Mouse (Mus musculus) heart, embryonic 15.5 days (tissue): ENCODE measurements around the gene Sigmar1. TPM values are rescaled to one million over a fixed set of nuclear protein-coding genes. Genes with fewer than 3 reads are reported as not detected.
A peak's percentile ranks its signal among the peaks of the same experiment; 100 is the strongest.
"Not testable (repeated sequence)": the region's sequence is repeated elsewhere in the genome, so short reads cannot be mapped to it uniquely, and the experiment has no call there.

ENCODE experiments used
- ATAC-seq: fragments of 200-750 bp; cut with Nextera tagmentation; replicated peaks from 2 replicates; pipeline ENCODE4 v1.8.0; 2017; ENCODE audit warnings: low read depth, moderate TSS enrichment; ENCODE audit not compliant: insufficient number of reproducible peaks, insufficient read depth, low FRiP score
- H3K27ac ChIP-seq: fragments of 300-500 bp; sonication (generic); 2 replicates; pipeline ENCODE4 v1.5.1; 2015; ENCODE audit warnings: mild to moderate bottlenecking, inconsistent platforms
- H3K27me3 ChIP-seq: fragments of 300-500 bp; sonication (generic); 2 replicates; pipeline ENCODE4 v1.6.1; 2015; ENCODE audit warnings: inconsistent platforms
- H3K36me3 ChIP-seq: fragments of 300-500 bp; sonication (generic); 2 replicates; pipeline ENCODE4 v1.6.1; 2015; ENCODE audit warnings: mild to moderate bottlenecking, inconsistent platforms
- H3K4me1 ChIP-seq: fragments of 300-500 bp; sonication (generic); replicated peaks from 2 replicates; pipeline ENCODE4 v1.6.1; 2015; ENCODE audit warnings: inconsistent platforms
- H3K4me2 ChIP-seq: fragments of 300-500 bp; sonication (generic); 2 replicates; pipeline ENCODE4 v1.6.1; 2015; ENCODE audit warnings: inconsistent platforms, mild to moderate bottlenecking, moderate library complexity
- H3K4me3 ChIP-seq: fragments of 300-500 bp; sonication (generic); 2 replicates; pipeline ENCODE4 v1.5.1; 2015; ENCODE audit warnings: mild to moderate bottlenecking, inconsistent platforms
- H3K9ac ChIP-seq: fragments of 300-500 bp; sonication (generic); 2 replicates; pipeline ENCODE4 v1.6.1; 2015; ENCODE audit warnings: mild to moderate bottlenecking, inconsistent platforms
- H3K9me3 ChIP-seq: fragments of 300-500 bp; sonication (generic); replicated peaks from 2 replicates; pipeline ENCODE4 v1.6.1; 2016; ENCODE audit warnings: inconsistent platforms
- WGBS: fragments of 180-500 bp; shearing (Covaris S2); methylation state at CpG from one replicate; pipeline ENCODE4 v1.1.7; 2015; ENCODE audit warnings: mixed read lengths; 5-methylcytosine and 5-hydroxymethylcytosine counted together
- polyA plus RNA-seq: library from polyadenylated mRNA; unstranded; fragments of >200 nt; fragmentation: Nextera tagmentation; extraction: Ambion mirVana; gene quantifications from 2 replicates; pipeline ENCODE4 v1.2.1, GENCODE M21; 2015

The Sigmar1 gene
- 41.7 and 60.3 TPM in 2 replicates for polyA plus RNA-seq

GRCm38 (mm10) chr4:41755338-41756305 is at the start of gene Sigmar1:
Gene Sigmar1, minus strand, starts transcription at chr4:41756157.
- Histone ChIP-seq H3K4me2 (peak within 1 kb of the TSS; percentile 82), H3K27ac (peak within 1 kb of the TSS; percentile 95), H3K36me3 (peaks cover 9% of the 10 kb centered on the region; the same call in 1 of the 2 replicates), H3K4me3 (peak within 1 kb of the TSS; percentile 78), H3K27me3 (no peaks in the 10 kb centered on the region), H3K9ac (peak within 1 kb of the TSS; percentile 81), H3K4me1 (peaks cover 36% of the 10 kb centered on the region), H3K9me3 (no peaks in the 10 kb centered on the region)
- peak; percentile 61 for ATAC-seq
- whole genome bisulfite sequencing = under 1% methylated on average over 57 of the region's 57 CpGs

GRCm38 (mm10) chr4:41783197-41783596 is 27.2 kb upstream of the Sigmar1 start:
- not testable (repeated sequence) for H3K4me2 ChIP-seq, ATAC-seq
- WGBS = 58% methylated on average over 3 of the region's 3 CpGs

DNA sequence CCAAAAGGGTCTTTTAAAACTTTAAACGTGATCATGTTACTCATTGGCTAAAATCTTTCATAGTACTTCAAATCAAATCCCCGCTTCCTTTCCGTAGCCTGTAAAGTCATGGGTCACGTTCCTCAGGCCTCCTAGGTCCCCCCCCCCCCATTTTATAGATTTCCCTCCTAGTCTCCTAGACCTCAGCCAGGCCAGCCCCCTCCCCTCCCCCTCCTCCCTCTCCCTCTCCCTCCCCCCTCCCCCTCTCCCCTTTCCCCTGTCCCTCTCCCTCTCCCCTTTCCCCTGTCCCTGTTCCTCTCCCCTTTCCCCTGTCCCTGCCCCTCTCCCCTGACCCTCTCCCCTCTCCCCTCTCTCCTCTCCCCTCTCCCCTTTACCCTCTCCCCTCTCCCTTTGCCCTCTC is 26.8 kb upstream of the Sigmar1 start:
- H3K36me3 ChIP-seq, H3K27ac ChIP-seq, H3K27me3 ChIP-seq, H3K4me2 ChIP-seq, ATAC-seq, H3K9me3 ChIP-seq, H3K9ac ChIP-seq, H3K4me1 ChIP-seq, H3K4me3 ChIP-seq: not testable (repeated sequence)
- 58% methylated on average over 4 of the region's 4 CpGs for WGBS

More at GRCm38 (mm10) chr4:41783197-41783596, 27.2 kb upstream of the Sigmar1 start:
- H3K27ac ChIP-seq, H3K9me3 ChIP-seq, H3K9ac ChIP-seq, H3K4me3 ChIP-seq, H3K4me1 ChIP-seq, H3K36me3 ChIP-seq, H3K27me3 ChIP-seq: not testable (repeated sequence)

- not testable (repeated sequence) for H3K36me3 ChIP-seq, H3K4me1 ChIP-seq, ATAC-seq, H3K27me3 ChIP-seq, H3K27ac ChIP-seq, H3K9ac ChIP-seq, H3K9me3 ChIP-seq
- peak overlapping the region; percentile 22; the same call in 1 of the 2 replicates for H3K4me3 ChIP-seq
- H3K4me2 ChIP-seq = peak overlapping the region; percentile 53
- 11% methylated on average over 14 of the region's 21 CpGs for WGBS
Observed at GRCm38 (mm10) chr4:41781748-41782485, 26.0 kb upstream of the Sigmar1 start.

DNA sequence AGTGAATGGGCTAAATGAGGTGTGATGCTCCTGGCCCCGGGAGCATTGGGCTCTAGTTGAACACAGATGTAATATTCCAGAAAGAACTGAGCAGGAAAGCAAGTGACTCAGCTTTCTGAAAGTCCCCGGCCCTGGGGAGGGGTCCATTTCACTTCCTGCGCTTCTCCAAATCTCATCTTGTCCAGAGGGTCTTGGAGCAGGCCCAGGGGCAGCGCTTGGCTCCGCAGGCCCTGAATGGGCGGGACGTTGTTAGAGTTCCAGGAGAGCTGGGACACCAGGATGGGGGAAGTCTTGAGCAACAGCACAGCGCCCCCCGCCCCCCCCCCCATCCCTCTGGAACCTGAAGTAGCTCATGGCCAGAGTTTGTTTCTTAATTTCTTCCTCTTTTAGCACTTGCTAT is 25.3 kb upstream of the Sigmar1 start:
- 18% methylated on average over 9 of the region's 9 CpGs for WGBS
- H3K27ac ChIP-seq = not testable (repeated sequence)

DNA sequence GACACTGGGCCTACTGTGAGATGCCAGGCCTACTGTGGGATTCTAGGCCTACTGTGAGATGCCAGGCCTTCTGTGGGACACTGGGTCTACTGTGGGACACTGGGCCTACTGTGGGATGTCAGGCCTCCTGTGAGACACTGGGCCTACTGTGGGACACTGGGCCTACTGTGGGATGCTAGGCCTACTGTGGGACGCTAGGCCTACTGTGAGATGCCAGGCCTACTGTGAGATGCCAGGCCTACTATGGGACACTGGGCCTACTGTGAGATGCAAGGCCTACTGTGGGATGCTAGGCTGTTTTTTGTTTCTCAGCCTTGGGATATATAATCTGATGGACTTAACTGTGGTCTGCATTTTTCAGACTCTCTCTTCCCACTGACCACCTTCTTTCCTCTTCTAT is 19.9 kb upstream of the Sigmar1 start:
- not testable (repeated sequence) for H3K4me2 ChIP-seq, ATAC-seq, H3K4me3 ChIP-seq, H3K4me1 ChIP-seq, H3K27ac ChIP-seq, H3K27me3 ChIP-seq, H3K36me3 ChIP-seq, H3K9me3 ChIP-seq, H3K9ac ChIP-seq
- WGBS = 90% methylated on average over 1 of the region's 1 CpGs

More for the DNA sequence above, 25.3 kb upstream of the Sigmar1 start:
- not testable (repeated sequence) for H3K36me3 ChIP-seq, H3K4me1 ChIP-seq, H3K9ac ChIP-seq, H3K27me3 ChIP-seq, H3K4me3 ChIP-seq, H3K9me3 ChIP-seq, ATAC-seq
- H3K4me2 ChIP-seq = peak overlapping the region; percentile 53

GRCm38 (mm10) chr4:41774506-41774905 is 18.5 kb upstream of the Sigmar1 start:
- Histone ChIP-seq H3K27ac (peak overlapping the region; percentile 69), H3K4me3 (peak overlapping the region; percentile 52), H3K4me2 (peak overlapping the region; percentile 62)
- not testable (repeated sequence) for H3K4me1 ChIP-seq, H3K36me3 ChIP-seq, H3K9me3 ChIP-seq, ATAC-seq, H3K27me3 ChIP-seq, H3K9ac ChIP-seq
- 72% methylated on average over 3 of the region's 3 CpGs for WGBS

DNA sequence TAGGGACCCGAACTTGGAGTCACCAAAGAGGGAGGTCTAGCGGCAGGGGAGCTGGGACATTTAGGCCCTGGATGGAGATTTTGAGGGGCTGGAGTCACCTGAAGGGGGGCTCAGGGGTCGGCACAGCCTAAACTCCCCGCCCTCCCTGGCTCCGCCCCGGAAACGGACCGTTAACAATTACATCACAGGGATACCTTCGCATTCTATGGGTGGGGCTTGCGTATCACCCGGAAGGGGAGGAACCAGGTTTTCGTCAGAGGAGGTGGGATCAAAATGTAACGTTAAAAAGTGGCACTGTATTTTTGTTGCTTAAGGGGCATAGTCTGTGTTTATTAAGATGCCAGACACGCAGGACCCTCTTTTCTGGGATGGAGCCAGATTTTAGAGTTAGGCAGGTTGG is 18.0 kb upstream of the Sigmar1 start, which contains the start of gene Ccl27a:
TSS of gene Ccl27a (minus strand) at position 246 of the 400 bp plus-strand sequence.
- Histone ChIP-seq H3K27ac (peak within 1 kb of the TSS; percentile 69), H3K4me3 (peak within 1 kb of the TSS; percentile 52), H3K4me2 (peak within 1 kb of the TSS; percentile 62)
- not testable (repeated sequence) for H3K27me3 ChIP-seq, H3K36me3 ChIP-seq, H3K9ac ChIP-seq, H3K4me1 ChIP-seq, H3K9me3 ChIP-seq, ATAC-seq
- 4% methylated on average over 12 of the region's 14 CpGs for WGBS

DNA sequence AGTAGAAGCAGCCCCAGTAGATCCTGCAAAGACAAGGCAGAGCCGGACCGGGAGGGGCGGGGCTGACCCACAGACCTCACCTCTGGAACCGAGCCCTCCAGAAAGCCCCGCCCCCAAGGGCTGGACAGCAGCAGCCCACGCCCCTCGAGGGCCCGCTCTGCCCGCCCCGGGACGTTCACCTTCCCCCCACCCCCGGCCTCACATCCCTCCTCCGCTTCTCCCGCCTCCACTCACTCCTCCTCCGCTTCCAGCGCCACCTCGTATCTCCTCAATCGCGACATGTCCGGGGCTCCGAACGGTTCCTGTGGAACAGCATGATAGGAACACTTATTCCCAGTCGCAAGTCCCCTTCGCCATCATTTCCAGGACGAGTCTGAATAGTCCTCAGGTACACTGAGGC is 17.5 kb upstream of the Sigmar1 start:
- H3K27me3 ChIP-seq, H3K9me3 ChIP-seq, H3K4me1 ChIP-seq, H3K9ac ChIP-seq, H3K36me3 ChIP-seq, ATAC-seq: not testable (repeated sequence)
- under 1% methylated on average over 20 of the region's 25 CpGs for WGBS
- peak overlapping the region; percentile 52 for H3K4me3 ChIP-seq
- peak overlapping the region; percentile 67; the same call in 1 of the 2 replicates for H3K27ac ChIP-seq
- H3K4me2 ChIP-seq = peak overlapping the region; percentile 62

DNA sequence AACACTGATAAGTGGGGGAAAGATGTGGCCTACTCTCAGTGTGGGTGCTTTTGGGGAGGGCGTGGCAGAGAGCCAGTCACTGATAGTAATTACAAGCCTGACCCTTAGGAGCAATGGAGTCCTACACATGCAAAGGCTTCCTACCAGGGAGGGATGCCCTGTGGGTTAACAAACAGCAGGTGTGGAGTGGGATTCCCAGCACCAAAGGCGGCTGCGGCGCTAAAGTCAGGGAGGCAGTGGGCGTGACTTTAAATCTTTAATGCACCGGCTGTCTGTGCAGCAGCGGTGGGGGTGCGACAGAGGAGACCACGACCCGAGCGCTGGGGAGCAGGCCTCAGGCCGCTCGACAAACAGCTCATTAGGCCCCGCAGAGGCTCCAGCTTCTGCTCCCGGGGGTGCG is 17.0 kb upstream of the Sigmar1 start:
- ATAC-seq, H3K9ac ChIP-seq, H3K4me1 ChIP-seq, H3K27me3 ChIP-seq, H3K9me3 ChIP-seq, H3K36me3 ChIP-seq: not testable (repeated sequence)
- Histone ChIP-seq H3K4me2 (peak overlapping the region; percentile 56), H3K4me3 (peak overlapping the region; percentile 40), H3K27ac (peak overlapping the region; percentile 42; the same call in 1 of the 2 replicates)
- 6% methylated on average over 9 of the region's 16 CpGs for WGBS

GRCm38 (mm10) chr4:41767301-41767700 is 11.3 kb upstream of the Sigmar1 start:
- not testable (repeated sequence) for ATAC-seq, H3K36me3 ChIP-seq
- 75% methylated on average over 10 of the region's 10 CpGs for WGBS

More at GRCm38 (mm10) chr4:41767301-41767700, 11.3 kb upstream of the Sigmar1 start:
- not testable (repeated sequence) for H3K27me3 ChIP-seq, H3K9me3 ChIP-seq, H3K4me3 ChIP-seq, H3K4me1 ChIP-seq, H3K9ac ChIP-seq, H3K27ac ChIP-seq, H3K4me2 ChIP-seq
